9 mouse cellular contexts compared by ENCODE assay signal in the genomic region with DNA sequence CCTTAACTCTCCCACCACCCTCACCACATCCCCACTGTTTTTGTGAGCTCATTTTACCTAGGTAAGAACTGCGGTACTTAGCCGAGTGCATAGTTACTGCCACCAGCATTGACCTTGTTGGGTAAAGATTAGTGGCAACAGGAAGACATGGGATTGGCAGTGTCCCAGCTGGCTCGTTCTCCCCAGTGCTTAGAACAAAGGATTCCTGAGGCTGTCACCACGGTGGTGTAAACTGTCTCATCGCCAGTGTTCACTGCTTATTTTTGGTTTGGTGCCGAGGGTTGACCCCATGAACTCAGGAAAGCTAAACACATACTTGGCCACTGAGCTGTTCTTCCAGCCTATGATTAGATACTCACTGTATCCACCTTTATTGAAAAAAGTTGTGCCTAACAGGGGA. TPM values are rescaled to one million over a fixed set of nuclear protein-coding genes. Genes with fewer than 3 reads are reported as not detected.
A peak's percentile ranks its signal among the peaks of the same experiment; 100 is the strongest.
DNase-seq lines count a peak whose midpoint lies in the region; ATAC-seq and TF ChIP-seq lines count a peak whose summit lies in the region.
"Had no signal": no experiment of that assay in that cellular context is flagged by ENCODE, and none has a peak within 500 bp of the region (broad histone marks: within the 10 kb centered on the region; RNA-seq: fewer than 3 reads in every experiment).

No protein-coding gene starts in this region.

- 34% methylated on average over 6 of the region's 6 CpGs for WGBS in heart, embryonic 10.5 days
- 28% methylated on average over 6 of the region's 6 CpGs for WGBS in stomach, postnatal 0 days

- TF ChIP-seq RAD21 in MEL (IDR thresholded peaks at IDR 0.05; ENCODE audit: low read depth, low read length): no peak

- peak; percentile 99 for DNase-seq in heart, adult 11 months
- no peak for DNase-seq in heart, embryonic 10.5 days (ENCODE audit: low spot score)
- DNase-seq in MEL (ENCODE audit: low read depth, low spot score): peak; percentile 59
- DNase-seq in cerebellum, postnatal 14 days: peak; percentile 65 to 75
- peak; percentile 83 to 89 for DNase-seq in kidney, adult 8-10 months
- peak; percentile 31 for DNase-seq in stomach, postnatal 0 days (ENCODE audit: low spot score)
- DNase-seq in yolk sac, embryonic 10.5 days (ENCODE audit: low spot score): no peak
- DNase-seq in frontal cortex, postnatal 10 days (ENCODE audit: low spot score in 2 of 2): no peak

- no peak overlapping the region for H3K4me3 ChIP-seq in heart, embryonic 10.5 days
- no peak overlapping the region for H3K4me3 ChIP-seq in MEL (ENCODE audit: control insufficient read depth in 1 of 2, insufficient read depth in 1 of 2, low read depth in 2 of 2, low read length in 2 of 2)
- H3K4me3 ChIP-seq in stomach, postnatal 0 days (ENCODE audit: low read depth, low read length): no peak overlapping the region
- H3K4me3 ChIP-seq: neural tube, embryonic 13.5 days had no signal

- H3K4me1 ChIP-seq in heart, embryonic 10.5 days: peaks cover 25% of the 10 kb centered on the region
- no peaks in the 10 kb centered on the region for H3K4me1 ChIP-seq in MEL (ENCODE audit: control insufficient read depth in 1 of 2, insufficient read depth in 2 of 2, low read length in 2 of 2)
- no peaks in the 10 kb centered on the region for H3K4me1 ChIP-seq in stomach, postnatal 0 days (replicated peaks; ENCODE audit: control insufficient read depth, insufficient read depth)

- TF ChIP-seq POLR2A in MEL (IDR thresholded peaks at IDR 0.05; ENCODE audit: control insufficient read depth in 1 of 2, insufficient read depth in 1 of 2, low read depth in 1 of 2, low read length in 2 of 2, poor library complexity in 1 of 2): no peak

- H3K4me2 ChIP-seq in stomach, postnatal 0 days (replicated peaks; ENCODE audit: low read depth): no peak overlapping the region
- H3K4me2 ChIP-seq: neural tube, embryonic 13.5 days had no signal

- ATAC-seq in stomach, postnatal 0 days (ENCODE audit: low FRiP score, low TSS enrichment): no peak

- no peak for TF ChIP-seq EP300 in MEL (IDR thresholded peaks at IDR 0.05; ENCODE audit: low read depth in 1 of 2, low read length in 2 of 2)
- TF ChIP-seq EP300 in stomach, postnatal 0 days (optimal IDR thresholded peaks at IDR 0.05): no peak

- H3K9me3 ChIP-seq in heart, embryonic 10.5 days: no peaks in the 10 kb centered on the region
- H3K9me3 ChIP-seq in MEL (replicated peaks; ENCODE audit: insufficient read depth, low read length): no peaks in the 10 kb centered on the region
- no peaks in the 10 kb centered on the region for H3K9me3 ChIP-seq in stomach, postnatal 0 days (ENCODE audit: control insufficient read depth, low read length)
- H3K9me3 ChIP-seq: neural tube, embryonic 13.5 days had no signal

- no peaks in the 10 kb centered on the region for H3K79me2 ChIP-seq in MEL (ENCODE audit: control insufficient read depth, insufficient read depth, low read length, poor library complexity)

- no peaks in the 10 kb centered on the region for H3K27me3 ChIP-seq in heart, embryonic 10.5 days (ENCODE audit: insufficient read depth, poor library complexity, severe bottlenecking)
- H3K27me3 ChIP-seq in MEL (ENCODE audit: control insufficient read depth in 1 of 2, insufficient read depth in 2 of 2, low read length in 2 of 2): peaks cover 3 to 5% of the 10 kb centered on the region in 2 experiments; a peak in 3 of 4 replicates
- H3K27me3 ChIP-seq in stomach, postnatal 0 days (ENCODE audit: control insufficient read depth, insufficient read depth, low read length): no peaks in the 10 kb centered on the region
- H3K27me3 ChIP-seq: neural tube, embryonic 13.5 days had no signal

- no peaks in the 10 kb centered on the region for H3K36me3 ChIP-seq in heart, embryonic 10.5 days
- H3K36me3 ChIP-seq in MEL (ENCODE audit: control insufficient read depth in 1 of 2, insufficient read depth in 2 of 2, low read length in 2 of 2): no peaks in the 10 kb centered on the region
- no peaks in the 10 kb centered on the region for H3K36me3 ChIP-seq in stomach, postnatal 0 days (ENCODE audit: control insufficient read depth, insufficient read depth, low read length)

- no peak overlapping the region for H3K27ac ChIP-seq in heart, embryonic 10.5 days
- no peak overlapping the region for H3K27ac ChIP-seq in MEL (ENCODE audit: control insufficient read depth, low read depth, low read length)
- 0 out of 2 replicates have a peak overlapping the region, but pooled peaks have one; percentile 13 for H3K27ac ChIP-seq in stomach, postnatal 0 days (replicated peaks)
- H3K27ac ChIP-seq: neural tube, embryonic 13.5 days had no signal

- TF ChIP-seq CTCF in MEL (IDR thresholded peaks at IDR 0.05 in 2 of 3, conservative IDR thresholded peaks at IDR 0.05 in 1 of 3; ENCODE audit: control insufficient read depth in 1 of 3, insufficient read depth in 1 of 3, low read depth in 2 of 3, low read length in 3 of 3, poor library complexity in 1 of 3, severe bottlenecking in 1 of 3): no peak
- TF ChIP-seq CTCF in stomach, postnatal 0 days (IDR thresholded peaks at IDR 0.05; ENCODE audit: low read depth): no peak

- H3K9ac ChIP-seq in MEL (ENCODE audit: control insufficient read depth, low read depth, low read length, poor library complexity, severe bottlenecking): no peak overlapping the region
- no peak overlapping the region for H3K9ac ChIP-seq in stomach, postnatal 0 days (ENCODE audit: low read length)
- H3K9ac ChIP-seq: neural tube, embryonic 13.5 days had no signal

TF ChIP-seq in MEL, 35 proteins besides CTCF, POLR2A, EP300 and RAD21:
- TF ChIP-seq JUND (IDR thresholded peaks at IDR 0.05; ENCODE audit: low read depth, low read length): no peak
- peak; percentile 17; the same call in 1 of the 2 replicates for TF ChIP-seq ETS1 (IDR thresholded peaks at IDR 0.05; ENCODE audit: low read depth, low read length)
- no peak for TF ChIP-seq MAFK (IDR thresholded peaks at IDR 0.05; ENCODE audit: borderline replicate concordance, low read depth, low read length)
- no peak for TF ChIP-seq GABPA (IDR thresholded peaks at IDR 0.05; ENCODE audit: low read depth, low read length)
- TF ChIP-seq ZNF384 (IDR thresholded peaks at IDR 0.05; ENCODE audit: low read depth, low read length): no peak

RNA-seq across cellular contexts. Expression of a gene that starts 13.3 kb away (rescaled TPM):
- 62.9 and 72.8 TPM in 2 replicates for polyA plus RNA-seq in heart, embryonic 10.5 days (2016; fragmentation: Nextera tagmentation; extraction: Ambion mirVana)
- 12.7 and 14.7 TPM in 2 replicates for total RNA-seq in MEL (2012; rRNA removed)
- polyA plus RNA-seq in MEL (2012; ENCODE audit: insufficient read depth in 1 of 2, insufficient read length in 2 of 2, low read depth in 1 of 2, low replicate concordance in 2 of 2, missing spikeins in 1 of 2): 10 to 100 TPM; 14.4 to 36.8 TPM
- 17.8 and 17.9 TPM in 2 replicates for polyA plus RNA-seq in stomach, postnatal 0 days (2015; fragmentation: Nextera tagmentation; extraction: Ambion mirVana)

RNA-seq across cellular contexts. Expression of a gene that starts 59.7 kb away (rescaled TPM):
- polyA plus RNA-seq in heart, embryonic 10.5 days (2016; fragmentation: Nextera tagmentation; extraction: Ambion mirVana): 0.75 and 1.7 TPM in 2 replicates
- 0.12 and 0.39 TPM in 2 replicates for total RNA-seq in MEL (2012; rRNA removed)
- under 1 TPM in 1 of 2 experiments, not detected in 1; 0.70 TPM for polyA plus RNA-seq in MEL (2012; ENCODE audit: insufficient read depth in 1 of 2, insufficient read length in 2 of 2, low read depth in 1 of 2, low replicate concordance in 2 of 2, missing spikeins in 1 of 2)
- 1.2 and 1.3 TPM in 2 replicates for polyA plus RNA-seq in stomach, postnatal 0 days (2015; fragmentation: Nextera tagmentation; extraction: Ambion mirVana)

Comparison
In these comparisons a context has a peak if more than half of its experiments do, and no peak if none do; other contexts are left out.
1. DNase-seq: peak in heart, adult 11 months (single experiment), MEL (single experiment), cerebellum, postnatal 14 days (2 of 2), kidney, adult 8-10 months (2 of 2) and stomach, postnatal 0 days (single experiment); none in heart, embryonic 10.5 days (single experiment), yolk sac, embryonic 10.5 days (single experiment) and frontal cortex, postnatal 10 days (0 of 2).